Mouse (Mus musculus) thymus, postnatal 25 days (tissue): ENCODE measurements around the gene Prrc2b.

Experiments
- DNase-seq: peaks from one replicate; pipeline ENCODE4 v3.0.0; 2022

The Prrc2b gene

GRCm38 (mm10) chr2:32137667-32138266, 13.1 kb upstream of the Prrc2b start:
- DNase-seq = peak; percentile 93

DNA sequence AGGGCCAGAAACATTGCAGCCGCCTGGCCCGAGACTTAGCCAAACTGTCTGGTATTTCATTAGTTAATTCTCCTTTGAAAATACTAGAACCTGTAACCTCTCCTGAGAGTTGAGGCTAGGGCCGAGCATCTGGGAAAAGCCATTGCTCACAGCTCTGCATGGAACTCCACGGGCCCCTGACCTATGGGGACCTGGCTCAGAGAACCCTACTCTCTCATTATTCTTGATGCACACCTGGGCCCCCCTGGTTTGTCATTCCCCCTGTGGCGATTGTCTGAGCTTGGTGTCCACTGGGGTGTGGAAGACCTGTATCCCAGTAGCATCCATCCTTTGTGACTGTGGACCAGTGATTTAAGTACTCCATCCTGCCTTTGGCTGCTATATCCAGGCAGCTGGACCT, 11.5 kb upstream of the Prrc2b start:
- no peak for DNase-seq

- no peak for DNase-seq
These were observed 10.4 kb upstream of the Prrc2b start for GRCm38 (mm10) chr2:32140498-32140934.

DNA sequence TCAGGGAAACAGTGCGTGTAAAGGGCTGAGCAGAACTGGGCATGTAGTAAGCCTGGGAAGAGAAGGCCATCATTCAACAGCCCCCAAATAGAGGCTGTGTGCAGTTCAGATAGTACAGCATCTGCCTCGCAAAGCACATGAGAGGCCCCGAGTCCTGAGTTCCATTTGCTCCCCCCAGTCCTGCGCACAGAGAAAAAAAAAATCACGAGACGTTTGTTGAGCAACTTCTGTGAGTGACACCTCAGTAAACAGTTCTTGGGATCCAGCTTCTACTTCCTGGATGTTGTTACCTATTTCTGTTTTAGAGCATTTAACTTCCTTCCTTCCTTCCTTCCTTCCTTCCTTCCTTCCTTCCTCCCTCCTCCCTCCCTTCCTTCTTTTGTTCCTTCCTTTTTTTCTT, 9.3 kb upstream of the Prrc2b start:
- DNase-seq = no peak

GRCm38 (mm10) chr2:32142368-32142767, 8.5 kb upstream of the Prrc2b start:
- DNase-seq = no peak

- no peak for DNase-seq
These were observed 6.2 kb upstream of the Prrc2b start for GRCm38 (mm10) chr2:32144633-32145032.

- no peak for DNase-seq
These were observed 4.2 kb upstream of the Prrc2b start for GRCm38 (mm10) chr2:32146617-32147162.

DNA sequence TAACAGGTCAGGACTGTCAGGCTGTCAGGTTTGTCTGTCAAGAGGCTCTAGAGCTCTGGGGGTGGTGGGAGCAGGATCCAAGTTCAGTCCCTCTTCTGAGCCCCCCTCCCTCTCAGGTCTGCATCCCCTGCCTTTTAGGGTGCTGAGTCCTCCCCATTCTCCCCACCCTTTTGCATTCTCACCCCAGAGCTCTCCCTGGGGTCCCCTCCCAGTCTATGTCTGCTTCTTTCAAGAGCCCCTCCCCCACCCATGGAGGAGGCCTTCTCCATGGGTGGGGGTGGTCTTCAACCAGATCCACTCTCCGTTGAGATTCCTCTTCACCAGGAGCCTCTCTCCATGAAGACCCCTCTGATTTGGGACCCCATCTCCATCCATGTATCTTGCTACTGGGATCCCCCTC, 747 bp upstream of the Prrc2b start:
- no peak for DNase-seq

GRCm38 (mm10) chr2:32150562-32150923, 339 bp upstream of the Prrc2b start:
- no peak for DNase-seq

DNA sequence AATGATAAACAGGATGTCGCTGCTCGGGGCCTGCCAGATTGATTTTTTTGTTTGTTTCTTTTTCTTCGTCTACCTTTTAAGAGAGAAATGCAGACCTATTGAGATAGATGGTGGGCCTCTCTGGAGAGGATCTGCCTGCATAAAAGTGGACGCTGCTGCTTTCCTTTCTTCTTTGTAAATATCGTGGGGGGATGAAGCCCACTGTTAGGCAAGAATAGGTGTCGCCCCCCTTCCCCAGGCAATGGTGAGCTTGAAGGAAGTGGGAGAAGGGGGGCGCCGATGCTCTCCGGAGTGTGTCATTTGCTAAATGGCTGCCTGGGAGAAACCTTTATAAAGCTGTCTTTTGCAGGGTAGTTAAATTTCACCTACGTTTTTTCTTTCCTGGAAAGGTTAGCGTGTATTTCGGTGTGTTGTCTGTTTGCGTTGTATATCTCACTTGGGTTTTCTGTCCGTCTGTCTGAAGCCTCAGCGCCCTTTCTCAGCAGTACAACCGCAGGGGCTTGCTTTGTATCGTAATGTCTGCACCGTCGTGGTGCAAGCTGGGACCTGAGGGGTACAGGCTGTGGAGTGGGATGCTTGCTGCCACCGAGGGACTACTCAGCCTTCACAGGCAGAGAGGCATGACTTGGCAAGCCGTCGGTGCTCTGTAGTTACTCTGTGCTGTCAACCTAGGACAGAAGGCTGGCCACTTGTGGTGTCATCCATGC, 931 bp downstream of the Prrc2b start:
- peak; percentile 75 for DNase-seq

DNA sequence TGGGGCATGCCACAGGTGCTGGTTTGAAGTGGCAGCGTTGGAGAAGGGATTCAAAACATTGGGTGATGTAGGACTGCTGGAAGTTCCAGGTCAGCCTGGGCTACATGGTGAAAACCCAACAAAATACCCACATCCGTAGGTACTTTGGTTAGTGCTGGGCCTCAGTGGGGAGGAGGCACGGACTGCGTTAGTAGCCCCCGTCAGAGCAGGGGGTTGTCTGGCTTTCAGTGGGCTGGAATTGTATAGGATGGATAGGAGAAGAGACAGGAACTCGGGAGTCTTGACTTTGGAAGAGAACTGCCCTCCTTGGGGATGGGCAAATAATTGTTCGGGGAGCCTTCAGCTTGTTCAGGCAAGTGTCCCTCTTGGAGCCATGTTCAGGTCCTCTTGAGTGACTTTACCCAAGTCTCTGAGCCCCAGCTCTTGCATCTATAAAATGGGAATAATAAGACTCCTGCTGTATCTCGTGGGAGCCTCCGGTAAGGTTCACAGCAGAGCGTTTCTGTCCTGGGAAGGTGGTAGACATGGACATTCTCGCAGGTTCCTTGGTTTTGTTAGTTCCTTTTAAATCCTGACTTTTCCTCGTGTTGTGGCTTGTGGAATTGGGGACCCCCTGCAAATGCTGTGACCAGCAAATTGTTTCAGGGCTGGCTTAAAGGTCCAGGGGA, 1.6 kb downstream of the Prrc2b start:
- DNase-seq = no peak

- DNase-seq = no peak
These were observed 2.3 kb downstream of the Prrc2b start for GRCm38 (mm10) chr2:32153041-32153790.

DNA sequence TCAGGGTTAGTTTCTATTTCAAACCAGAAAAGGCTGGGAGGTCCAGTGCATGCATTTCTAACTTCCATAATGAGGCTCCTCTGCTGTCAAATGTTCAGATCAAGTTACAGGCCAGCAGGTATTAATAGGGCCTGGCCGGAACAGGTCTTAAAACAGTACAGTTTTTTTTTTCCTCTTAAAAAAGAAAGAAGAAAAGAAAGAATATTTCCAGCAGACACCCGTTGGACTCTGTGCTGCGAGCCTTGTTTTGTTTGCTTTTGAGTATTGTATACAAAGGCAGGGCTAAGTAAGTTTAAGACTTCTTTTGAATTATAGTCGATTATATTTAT, 2.9 kb downstream of the Prrc2b start:
- no peak for DNase-seq

- DNase-seq = no peak
These were observed 3.6 kb downstream of the Prrc2b start for GRCm38 (mm10) chr2:32154334-32154997.

GRCm38 (mm10) chr2:32154998-32155541, 4.2 kb downstream of the Prrc2b start:
- no peak for DNase-seq

- DNase-seq = no peak
These were observed 4.7 kb downstream of the Prrc2b start for GRCm38 (mm10) chr2:32155614-32156013.

GRCm38 (mm10) chr2:32156645-32157044, 5.8 kb downstream of the Prrc2b start:
- DNase-seq = no peak

- no peak for DNase-seq
These were observed 6.4 kb downstream of the Prrc2b start for GRCm38 (mm10) chr2:32157328-32157727.

- DNase-seq = no peak
These were observed 7.8 kb downstream of the Prrc2b start for GRCm38 (mm10) chr2:32158616-32159239.

GRCm38 (mm10) chr2:32160525-32160924, 9.6 kb downstream of the Prrc2b start:
- DNase-seq = no peak

DNA sequence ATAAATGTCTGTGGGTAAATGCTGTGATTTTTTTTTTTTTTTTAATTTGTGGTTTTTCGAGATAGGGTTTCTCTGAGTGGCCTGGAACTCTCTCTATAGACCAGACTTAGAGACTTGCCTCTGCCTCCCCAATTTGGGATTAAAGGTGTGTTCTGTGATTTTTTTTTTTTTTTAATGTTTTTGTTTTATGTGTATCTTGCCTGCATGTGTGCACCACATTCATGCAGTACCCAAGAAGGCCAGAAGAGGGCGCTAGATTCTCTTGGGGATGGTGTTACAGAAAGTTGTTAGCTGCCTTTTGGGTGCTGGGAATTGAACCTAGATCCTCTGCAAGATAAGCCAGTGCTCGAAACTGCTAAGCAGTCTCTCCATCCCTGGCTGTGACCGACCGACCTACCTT, 10.1 kb downstream of the Prrc2b start:
- no peak for DNase-seq

DNA sequence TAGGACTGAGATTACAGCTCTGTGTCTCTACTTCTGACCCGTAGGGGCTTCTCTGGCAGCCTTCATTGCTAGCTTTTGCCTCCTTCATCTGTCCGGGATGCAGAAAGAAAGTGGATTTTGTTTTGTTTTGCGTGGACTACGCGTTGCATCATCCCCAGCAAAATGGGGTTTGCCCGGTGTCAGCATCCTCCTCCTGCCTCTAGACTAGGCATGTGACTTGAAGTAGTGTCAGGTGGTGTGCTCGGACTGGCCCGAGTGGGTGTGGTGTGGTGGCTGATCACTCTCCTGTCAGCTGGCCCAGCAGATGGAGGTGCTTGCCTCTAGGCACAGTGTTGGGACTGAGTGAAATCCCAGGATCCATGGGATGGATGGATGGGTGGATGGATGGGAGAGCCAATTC, 11.2 kb downstream of the Prrc2b start:
- no peak for DNase-seq
